Mouse (Mus musculus) ES-E14 (cell line): ENCODE results near the gene Wnt9a.

Experiments used
- ZC3H11A ChIP-seq: IDR thresholded peaks from 2 replicates; pipeline ENCODE4 v1.6.1; 2012; ENCODE audit warnings: low read depth, mild to moderate bottlenecking, inconsistent platforms, low read length, borderline replicate concordance
- ZNF384 ChIP-seq: IDR thresholded peaks from 2 replicates; pipeline ENCODE4 v1.6.1; 2012; ENCODE audit warnings: low read depth, low read length, inconsistent platforms

- TF ChIP-seq ZC3H11A (no peak), ZNF384 (no peak)
These were observed 32.0 kb downstream of the Wnt9a start for GRCm38 (mm10) chr11:59338736-59339120.
